Mouse (Mus musculus): Measurements from ENCODE around the gene Tmem200a.

The Tmem200a gene

DNA sequence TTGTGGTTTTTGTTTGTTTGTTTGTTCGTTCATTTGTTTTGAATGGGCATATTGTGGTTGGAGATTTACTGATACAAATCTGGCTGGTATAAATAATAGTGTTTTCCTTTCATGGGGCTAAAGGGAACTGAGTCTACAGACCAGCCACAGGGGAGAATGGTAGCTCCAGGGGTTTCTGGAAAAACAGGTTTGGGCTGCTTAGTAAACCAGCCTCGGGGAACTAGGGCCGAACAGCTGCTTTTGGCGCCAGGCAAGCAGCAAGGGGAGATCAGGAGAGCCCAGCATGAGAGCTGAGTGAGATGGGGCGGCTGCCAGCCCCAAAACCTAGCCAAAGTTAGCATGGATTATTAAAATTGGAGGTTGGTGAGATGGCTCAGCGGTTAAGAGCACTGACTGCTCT is 191.6 kb downstream of the Tmem200a start:
- no peak for DNase-seq (ENCODE audit: low read depth, low spot score)

DNA sequence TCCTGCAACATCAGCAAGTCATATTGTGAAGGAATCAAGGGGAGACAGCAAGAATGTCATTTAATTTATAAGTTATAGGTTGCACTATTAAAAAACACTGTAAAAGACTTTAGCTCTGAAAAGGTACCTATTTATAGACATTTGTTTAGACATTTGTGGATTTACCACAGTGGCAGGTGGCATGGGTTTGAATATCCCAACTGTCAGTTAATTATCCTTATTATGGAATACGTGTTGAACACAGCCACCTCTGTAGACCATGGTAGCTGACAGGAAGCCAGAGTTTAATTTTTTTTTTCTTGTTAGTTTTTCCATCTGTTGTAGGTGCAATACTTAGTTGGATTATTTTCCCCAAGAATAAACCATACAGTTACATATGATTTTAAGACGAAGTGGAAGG is 194.3 kb downstream of the Tmem200a start:
- DNase-seq (ENCODE audit: low read depth, low spot score) = no peak

DNA sequence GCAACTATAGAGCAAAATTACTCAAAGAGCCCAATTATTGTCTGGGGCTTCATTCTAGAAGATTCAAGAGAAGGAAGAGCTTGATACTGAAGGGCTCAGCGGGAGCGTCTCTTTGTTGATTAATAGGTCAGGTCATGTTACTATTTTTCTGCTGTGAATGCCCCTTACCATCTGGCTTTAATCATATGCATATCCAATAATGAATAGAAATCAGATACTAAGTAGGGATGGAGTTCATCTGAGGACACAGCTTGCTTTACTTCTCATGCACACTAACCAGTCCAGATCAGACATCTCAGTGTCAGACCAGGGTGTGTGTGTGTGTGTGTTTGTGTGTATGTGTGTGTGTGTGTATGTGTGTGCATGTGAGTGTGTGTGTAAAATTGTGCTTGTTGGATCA is 201.1 kb downstream of the Tmem200a start:
- no peak for DNase-seq (ENCODE audit: low read depth, low spot score)

GRCm38 (mm10) chr10:25876809-25877208 is 202.0 kb downstream of the Tmem200a start:
- DNase-seq (ENCODE audit: low read depth, low spot score) = peak; percentile 41

DNA sequence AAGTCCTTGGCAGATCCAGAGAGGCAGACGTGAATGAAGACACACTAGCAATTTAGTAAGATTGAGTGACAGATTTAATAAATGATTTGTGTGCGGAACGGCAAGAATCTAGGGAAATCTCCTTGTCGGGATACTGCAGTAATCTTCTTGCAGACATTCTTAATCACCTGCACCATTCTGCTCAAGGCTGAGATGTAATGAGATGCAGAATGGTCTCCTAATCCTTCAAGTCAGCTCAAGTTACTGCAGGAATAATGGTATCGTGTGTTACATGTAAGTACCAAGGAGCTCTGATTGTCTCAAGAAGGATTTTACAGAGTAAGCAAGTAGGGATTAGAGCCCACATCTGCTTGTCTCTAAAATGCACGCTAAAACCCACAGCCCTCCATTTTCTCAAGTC is 210.1 kb downstream of the Tmem200a start:
- no peak for DNase-seq (ENCODE audit: low read depth, low spot score)
